Mouse (Mus musculus) cerebral cortex, adult 2 months (tissue): ENCODE results near the gene Bhlhe41.

Experiments
- WGBS: fragments of 180-500 bp; shearing (Covaris S2); methylation state at CpG from one replicate; pipeline ENCODE4 v1.1.7; 2018; 5-methylcytosine and 5-hydroxymethylcytosine counted together

Bhlhe41 gene

GRCm38 (mm10) chr6:145870991-145871390 is 5.6 kb upstream of the Bhlhe41 start:
- WGBS: 60% methylated on average over 4 of the region's 4 CpGs

DNA sequence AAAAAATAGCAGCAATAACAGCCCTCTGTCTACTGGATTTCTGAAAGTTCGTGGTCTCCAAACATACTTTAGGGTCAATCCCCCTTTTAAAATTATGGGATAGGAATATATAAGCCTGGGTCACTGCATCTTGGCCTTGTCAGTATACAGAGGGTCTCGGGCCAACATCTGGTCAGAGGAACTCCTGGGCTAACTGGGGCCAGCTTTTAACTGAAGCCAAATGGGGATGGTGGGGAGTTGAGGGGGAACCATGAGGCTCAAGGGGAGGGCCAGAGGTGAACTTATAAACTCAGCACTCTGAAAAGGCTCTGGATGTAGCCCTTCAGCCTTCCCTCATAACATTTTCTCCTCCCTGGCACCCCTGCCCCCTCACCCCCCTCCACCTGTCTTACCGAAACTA is 1.8 kb upstream of the Bhlhe41 start:
- 70% methylated on average over 3 of the region's 3 CpGs for WGBS

GRCm38 (mm10) chr6:145865886-145866851 is 811 bp upstream of the Bhlhe41 start:
- under 1% methylated on average over 69 of the region's 69 CpGs for WGBS

GRCm38 (mm10) chr6:145864171-145864570 is 1.2 kb downstream of the Bhlhe41 start:
- 4% methylated on average over 8 of the region's 8 CpGs for WGBS

- WGBS: 0% methylated on average over 104 of the region's 105 CpGs
These were observed 2.0 kb downstream of the Bhlhe41 start for GRCm38 (mm10) chr6:145863065-145863971.

DNA sequence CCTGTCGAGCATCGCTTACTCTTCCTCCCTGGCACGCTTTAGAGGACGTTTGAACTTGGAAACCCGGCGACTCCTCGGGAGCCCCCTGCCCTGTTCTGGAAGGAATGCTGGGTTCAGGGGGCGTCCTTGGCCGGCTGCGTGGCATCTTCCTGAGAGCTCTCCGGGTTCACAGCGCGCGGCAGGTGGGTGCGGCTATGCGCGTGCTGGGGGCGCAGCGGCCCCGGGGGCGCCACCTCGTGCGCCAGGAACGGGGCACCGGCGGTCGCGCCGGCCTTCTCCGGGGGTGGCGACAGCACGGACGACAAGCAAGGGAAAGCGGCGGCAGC is 2.7 kb downstream of the Bhlhe41 start:
- 1% methylated on average over 35 of the region's 35 CpGs for WGBS

DNA sequence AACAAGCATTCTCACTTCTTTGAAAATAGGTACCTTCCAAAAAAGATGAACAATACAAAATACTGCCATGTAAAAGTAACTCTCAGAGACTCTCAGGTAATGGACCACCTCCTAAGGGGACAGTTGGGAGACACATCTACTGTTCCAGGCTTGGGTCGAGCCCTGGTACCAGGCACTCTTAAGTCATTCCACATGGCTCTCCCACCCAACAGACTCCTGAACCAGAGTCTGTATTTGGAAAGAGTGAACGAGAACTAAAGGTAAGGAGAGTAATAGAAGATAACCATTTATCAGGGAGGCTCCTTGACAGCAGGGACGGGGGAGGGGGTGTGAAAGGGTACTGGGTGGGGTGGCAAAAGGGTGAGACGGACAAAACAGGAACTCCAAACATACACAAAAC is 3.0 kb downstream of the Bhlhe41 start:
- WGBS: 16% methylated on average over 4 of the region's 4 CpGs

- 68% methylated on average over 9 of the region's 9 CpGs for WGBS
These were observed 3.7 kb downstream of the Bhlhe41 start for GRCm38 (mm10) chr6:145861462-145862227.

- 41% methylated on average over 2 of the region's 2 CpGs for WGBS
These were observed 5.0 kb downstream of the Bhlhe41 start for GRCm38 (mm10) chr6:145860350-145860749.

DNA sequence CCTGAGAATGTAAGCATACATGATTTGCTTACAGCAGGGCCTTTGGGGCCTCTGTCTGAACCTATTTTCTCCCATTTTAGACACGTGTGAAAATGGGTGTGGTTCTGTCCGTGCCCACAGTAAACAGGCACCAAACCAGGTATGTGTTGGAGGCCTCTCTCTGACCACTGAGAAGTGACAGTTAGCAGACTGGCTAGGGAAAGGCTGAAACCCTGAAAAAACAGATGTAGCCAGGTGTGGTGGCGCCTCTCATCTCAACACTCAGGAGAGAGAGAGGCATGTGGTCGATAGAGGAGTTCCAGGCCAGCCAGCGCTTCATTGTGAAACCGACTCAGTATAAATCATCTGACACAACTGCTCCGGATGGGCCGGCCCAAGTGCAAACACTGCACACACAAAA is 6.9 kb downstream of the Bhlhe41 start:
- WGBS: 74% methylated on average over 8 of the region's 8 CpGs

- 91% methylated on average over 7 of the region's 7 CpGs for WGBS
These were observed 7.9 kb downstream of the Bhlhe41 start for GRCm38 (mm10) chr6:145857428-145857827.

DNA sequence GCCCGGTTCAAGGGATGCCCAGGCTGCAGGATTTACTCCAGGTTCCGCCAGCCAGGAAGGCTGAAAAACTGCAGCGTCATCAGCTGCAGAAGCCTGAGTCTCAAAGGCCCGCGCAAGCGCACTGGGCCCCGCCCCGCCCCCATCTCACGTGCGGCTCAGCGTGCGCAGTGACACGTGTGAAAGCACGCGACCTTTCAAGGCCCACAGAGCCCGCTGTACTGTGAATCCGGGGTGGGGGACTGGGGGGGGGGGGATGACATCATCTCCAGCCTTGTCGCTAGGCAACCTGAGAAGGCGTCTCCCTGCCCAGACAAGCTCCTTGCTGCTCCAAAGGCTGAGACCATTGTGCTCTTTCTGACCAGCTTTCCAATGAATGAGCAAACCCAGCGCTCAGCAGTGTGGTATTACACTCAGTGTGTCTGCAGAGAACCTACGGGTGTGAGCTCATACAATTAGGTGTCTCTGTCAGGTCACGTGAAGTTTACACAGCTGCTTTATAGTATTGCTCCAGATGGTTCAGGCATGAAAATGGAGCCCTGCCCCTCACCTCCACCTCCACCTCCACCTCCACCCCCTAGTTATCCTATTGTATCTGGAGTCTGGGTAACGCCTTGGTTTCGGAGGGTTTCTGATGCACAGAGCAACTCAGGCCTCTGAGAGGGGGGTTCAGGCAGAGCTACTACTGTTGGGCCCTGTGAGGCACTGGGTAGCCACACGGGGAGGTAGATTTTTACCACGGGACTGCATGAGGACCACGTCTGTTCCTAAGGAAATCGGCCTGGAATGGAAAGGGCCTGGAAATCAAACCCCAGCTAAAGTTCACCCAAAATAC is 9.4 kb downstream of the Bhlhe41 start:
- WGBS: 7% methylated on average over 28 of the region's 28 CpGs

GRCm38 (mm10) chr6:145854756-145855155 is 10.6 kb downstream of the Bhlhe41 start:
- 60% methylated on average over 5 of the region's 5 CpGs for WGBS

- WGBS: 96% methylated on average over 10 of the region's 10 CpGs
These were observed 11.8 kb downstream of the Bhlhe41 start for GRCm38 (mm10) chr6:145853356-145854079.

DNA sequence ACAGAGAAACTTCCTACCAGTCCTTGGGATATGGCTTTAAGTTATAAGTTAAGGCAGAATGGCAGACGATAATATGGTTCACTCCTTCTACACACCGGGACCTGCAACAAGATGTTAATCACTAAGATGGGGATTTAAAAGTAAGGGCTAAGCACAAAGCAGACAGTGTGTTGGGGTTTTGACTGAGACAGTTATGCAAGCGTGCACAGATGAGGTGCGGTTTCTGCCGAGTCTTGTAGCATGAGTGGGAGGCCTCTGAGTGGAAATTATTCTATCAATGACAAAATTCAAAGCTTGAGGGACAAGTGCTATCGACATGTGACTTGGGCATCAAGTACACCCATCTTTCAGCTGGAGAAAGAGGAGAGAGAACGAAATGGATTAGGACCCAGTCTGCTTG is 12.7 kb downstream of the Bhlhe41 start:
- 70% methylated on average over 7 of the region's 7 CpGs for WGBS

DNA sequence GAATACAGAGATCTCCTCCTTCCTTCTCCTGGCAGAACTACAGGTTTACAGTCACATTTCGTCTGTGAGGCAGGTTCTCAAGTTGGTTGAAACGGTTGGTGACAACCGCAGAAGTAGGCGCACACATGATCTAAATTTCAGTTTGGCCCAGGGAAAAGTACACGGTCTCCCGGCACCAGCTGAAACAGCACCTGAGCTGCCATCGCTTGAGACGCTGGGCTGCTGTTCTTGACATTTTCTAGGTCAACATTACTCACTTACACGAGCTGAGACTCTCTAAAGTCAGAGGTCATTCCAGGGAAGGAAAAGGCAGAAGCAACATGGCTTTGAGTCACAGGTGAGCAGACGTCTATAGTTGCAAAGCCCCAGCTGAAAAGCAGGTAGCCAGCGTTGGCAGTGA is 13.4 kb downstream of the Bhlhe41 start:
- WGBS: 78% methylated on average over 11 of the region's 11 CpGs

GRCm38 (mm10) chr6:145850789-145851188 is 14.6 kb downstream of the Bhlhe41 start:
- WGBS: 67% methylated on average over 2 of the region's 2 CpGs

DNA sequence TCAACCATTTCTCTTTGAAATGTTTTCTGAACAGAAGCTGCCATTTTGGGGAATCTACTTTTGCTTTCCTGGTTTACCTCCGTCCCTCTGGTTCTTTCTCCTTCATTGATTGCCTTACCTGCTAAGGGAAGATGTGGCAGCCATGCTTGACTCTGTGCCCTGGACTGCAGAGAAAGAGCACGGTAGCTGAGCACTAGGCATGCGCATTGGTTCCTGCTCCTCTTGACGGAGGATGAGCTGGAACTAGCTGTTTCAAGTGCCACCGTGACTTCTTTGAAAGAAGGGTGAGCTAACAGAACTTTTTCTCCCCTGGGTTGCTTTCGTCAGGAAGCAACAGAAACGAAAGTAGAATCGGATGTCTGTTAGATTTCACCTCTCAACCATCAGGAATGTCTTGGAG is 17.7 kb downstream of the Bhlhe41 start:
- WGBS: 94% methylated on average over 8 of the region's 8 CpGs

DNA sequence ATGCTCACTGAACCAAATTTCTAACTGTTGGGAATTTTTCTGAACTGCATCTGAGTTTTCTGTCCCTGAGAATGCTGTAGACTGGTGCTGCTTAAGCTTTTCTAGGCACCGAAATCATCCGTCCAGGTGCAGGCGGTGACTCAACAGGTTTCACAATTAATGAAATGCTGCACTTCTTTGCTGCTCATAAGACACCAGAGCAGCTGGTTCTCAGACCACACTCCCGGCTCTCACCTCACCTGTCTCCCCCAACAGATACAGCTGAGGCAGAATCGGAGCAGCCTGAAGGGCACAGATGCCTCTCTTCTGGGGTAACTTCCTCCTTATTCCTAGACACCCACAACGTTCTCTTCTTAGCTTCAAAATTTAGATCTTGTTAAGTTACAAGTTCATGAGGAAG is 18.4 kb downstream of the Bhlhe41 start:
- 83% methylated on average over 6 of the region's 6 CpGs for WGBS

GRCm38 (mm10) chr6:145846076-145846475 is 19.3 kb downstream of the Bhlhe41 start:
- WGBS: 88% methylated on average over 1 of the region's 1 CpGs
